Mouse (Mus musculus) intestine, postnatal 0 days (tissue): ENCODE results near the gene Ppp1r1a. TPM values are rescaled to one million over a fixed set of nuclear protein-coding genes. Genes with fewer than 3 reads are reported as not detected.
A peak's percentile ranks its signal among the peaks of the same experiment; 100 is the strongest.

Experiments
- ATAC-seq: fragments of 200-750 bp; cut with Nextera tagmentation; 2 replicates; pipeline ENCODE4 v1.8.0; 2017; ENCODE audit warnings: mild to moderate bottlenecking, moderate TSS enrichment, moderate library complexity
- H3K27ac ChIP-seq: fragments of 300-500 bp; sonication (generic); 2 replicates; pipeline ENCODE4 v1.5.1; 2014; ENCODE audit warnings: mild to moderate bottlenecking, low read depth, low read length, moderate library complexity
- H3K27me3 ChIP-seq: fragments of 300-500 bp; sonication (generic); replicated peaks from 2 replicates; pipeline ENCODE4 v1.6.1; 2014; ENCODE audit warnings: low read length, mixed read lengths; ENCODE audit not compliant: control insufficient read depth, insufficient read depth
- H3K36me3 ChIP-seq: fragments of 300-500 bp; sonication (generic); 2 replicates; pipeline ENCODE4 v1.6.1; 2014; ENCODE audit warnings: mild to moderate bottlenecking, moderate library complexity; ENCODE audit not compliant: control insufficient read depth, insufficient read depth
- H3K4me1 ChIP-seq: fragments of 300-500 bp; sonication (generic); replicated peaks from 2 replicates; pipeline ENCODE4 v1.6.1; 2014; ENCODE audit warnings: antibody characterized with exemption, low read length, mixed read lengths; ENCODE audit not compliant: control insufficient read depth, insufficient read depth
- H3K4me2 ChIP-seq: fragments of 300-500 bp; sonication (generic); replicated peaks from 2 replicates; pipeline ENCODE4 v1.6.1; 2014; ENCODE audit warnings: low read depth, mild to moderate bottlenecking, moderate library complexity
- H3K4me3 ChIP-seq: fragments of 300-500 bp; sonication (generic); 2 replicates; pipeline ENCODE4 v1.5.1; 2014; ENCODE audit warnings: low read depth, low read length
- H3K9ac ChIP-seq: fragments of 300-500 bp; sonication (generic); 2 replicates; pipeline ENCODE4 v1.6.1; 2014; ENCODE audit warnings: mild to moderate bottlenecking, low read depth, low read length
- H3K9me3 ChIP-seq: fragments of 300-500 bp; sonication (generic); 2 replicates; pipeline ENCODE4 v1.6.1; 2016; ENCODE audit warnings: mixed run types; ENCODE audit not compliant: control insufficient read depth
- CTCF ChIP-seq: sonication (generic); IDR thresholded peaks from 2 replicates; pipeline ENCODE4 v1.5.1; 2016; ENCODE audit warnings: low read depth, mild to moderate bottlenecking, control low read depth, antibody characterized with exemption, moderate library complexity
- WGBS: fragments of 180-500 bp; shearing (Covaris S2); extraction: QIAGEN DNeasy Blood & Tissue Kit; methylation state at CpG from one replicate; pipeline ENCODE4 v1.1.7; 2014; 5-methylcytosine and 5-hydroxymethylcytosine counted together
- polyA plus RNA-seq: library from polyadenylated mRNA; unstranded; fragments of >200 nt; fragmentation: Nextera tagmentation; extraction: Ambion mirVana; gene quantifications from 2 replicates; pipeline ENCODE4 v1.2.1, GENCODE M21; 2015

The Ppp1r1a gene
- polyA plus RNA-seq, 1 experiment from 2014 or later, result 6.1 TPM

GRCm38 (mm10) chr15:103509317-103509716, 28.5 kb downstream of the Ppp1r1a start:
- no peak for TF ChIP-seq CTCF
- Histone ChIP-seq H3K4me2 (no peak overlapping the region), H3K4me3 (no peak overlapping the region), H3K4me1 (peaks cover 3% of the 10 kb centered on the region; the same call in 1 of the 2 replicates), H3K36me3 (no peaks in the 10 kb centered on the region), H3K27ac (no peak overlapping the region), H3K9ac (no peak overlapping the region), H3K27me3 (peaks cover 9% of the 10 kb centered on the region), H3K9me3 (no peaks in the 10 kb centered on the region)
- 69% methylated on average over 3 of the region's 3 CpGs for WGBS
- ATAC-seq, result no peak

GRCm38 (mm10) chr15:103503660-103504059, 34.1 kb downstream of the Ppp1r1a start:
- Histone ChIP-seq H3K4me1 (no peaks in the 10 kb centered on the region), H3K36me3 (no peaks in the 10 kb centered on the region), H3K4me2 (peak overlapping the region; percentile 94), H3K9me3 (no peaks in the 10 kb centered on the region), H3K9ac (no peak overlapping the region), H3K4me3 (peak overlapping the region; percentile 54), H3K27me3 (peaks cover 29% of the 10 kb centered on the region), H3K27ac (no peak overlapping the region)
- 51% methylated on average over 12 of the region's 12 CpGs for WGBS
- ATAC-seq, result no peak
- TF ChIP-seq CTCF, result no peak

- Histone ChIP-seq H3K9ac (peak overlapping the region; percentile 46), H3K4me2 (peak overlapping the region; percentile 94), H3K36me3 (no peaks in the 10 kb centered on the region), H3K27ac (no peak overlapping the region), H3K9me3 (no peaks in the 10 kb centered on the region), H3K4me3 (peak overlapping the region; percentile 54), H3K27me3 (peaks cover 29% of the 10 kb centered on the region), H3K4me1 (no peaks in the 10 kb centered on the region)
- no peak for ATAC-seq
- WGBS, result under 1% methylated on average over 14 of the region's 15 CpGs
- TF ChIP-seq CTCF, result no peak
Measured at GRCm38 (mm10) chr15:103503251-103503600, 34.6 kb downstream of the Ppp1r1a start.

GRCm38 (mm10) chr15:103502435-103503250, 35.2 kb downstream of the Ppp1r1a start, which contains the start of gene Pde1b:
Gene Pde1b, plus strand, starts transcription at chr15:103503034.
- H3K36me3 ChIP-seq, result no peaks in the 10 kb centered on the region
- H3K9ac ChIP-seq, result peak within 1 kb of the TSS; percentile 46
- H3K4me3 ChIP-seq, result peak within 1 kb of the TSS; percentile 54
- 0 out of 2 replicates have a peak, but pooled peaks have one; percentile 19 for TF ChIP-seq CTCF
- peaks cover 29% of the 10 kb centered on the region for H3K27me3 ChIP-seq
- peak within 1 kb of the TSS; percentile 94 for H3K4me2 ChIP-seq
- H3K27ac ChIP-seq, result no peak within 1 kb of the TSS
- WGBS, result 4% methylated on average over 56 of the region's 63 CpGs
- H3K4me1 ChIP-seq, result no peaks in the 10 kb centered on the region
- H3K9me3 ChIP-seq, result no peaks in the 10 kb centered on the region
- ATAC-seq, result peak; percentile 84

- TF ChIP-seq CTCF, result no peak
- no peaks in the 10 kb centered on the region for H3K36me3 ChIP-seq
- ATAC-seq, result no peak
- no peaks in the 10 kb centered on the region for H3K9me3 ChIP-seq
- no peaks in the 10 kb centered on the region for H3K4me1 ChIP-seq
- no peak overlapping the region for H3K4me2 ChIP-seq
- no peak overlapping the region for H3K27ac ChIP-seq
- 43% methylated on average over 2 of the region's 2 CpGs for WGBS
- H3K27me3 ChIP-seq, result peaks cover 29% of the 10 kb centered on the region
- H3K4me3 ChIP-seq, result no peak overlapping the region
- H3K9ac ChIP-seq, result no peak overlapping the region
Measured at GRCm38 (mm10) chr15:103501186-103501585, 36.6 kb downstream of the Ppp1r1a start.

GRCm38 (mm10) chr15:103500723-103501122, 37.1 kb downstream of the Ppp1r1a start:
- Histone ChIP-seq H3K9ac (no peak overlapping the region), H3K9me3 (no peaks in the 10 kb centered on the region), H3K4me3 (no peak overlapping the region), H3K36me3 (no peaks in the 10 kb centered on the region), H3K4me2 (no peak overlapping the region), H3K27ac (no peak overlapping the region), H3K27me3 (peaks cover 29% of the 10 kb centered on the region), H3K4me1 (no peaks in the 10 kb centered on the region)
- WGBS, result 89% methylated on average over 1 of the region's 1 CpGs
- no peak for TF ChIP-seq CTCF
- ATAC-seq, result no peak
